Mouse (Mus musculus) MEL (cell line): Measurements from ENCODE around the gene Rbm26.

Experiments used
- CTCF ChIP-seq, 3 experiments: IDR thresholded peaks in 2 of 3; conservative IDR thresholded peaks in 1 of 3; 2 replicates each; pipeline ENCODE4 v1.5.1; 2011 to 2012; ENCODE audit warnings: low read length in 3 of 3, low read depth in 2 of 3, mild to moderate bottlenecking in 2 of 3, improper control_type of control experiment in 1 of 3, inconsistent platforms in 1 of 3, mixed read lengths in 1 of 3, moderate library complexity in 1 of 3; ENCODE audit not compliant: control insufficient read depth in 1 of 3, insufficient read depth in 1 of 3, poor library complexity in 1 of 3, severe bottlenecking in 1 of 3
- EP300 ChIP-seq, 2 experiments: IDR thresholded peaks; 2 replicates each; pipeline ENCODE4 v1.6.1; 2011; ENCODE audit warnings: improper control_type of control experiment in 2 of 2, low read length in 2 of 2, low read depth in 1 of 2, mild to moderate bottlenecking in 1 of 2
- MYC ChIP-seq: IDR thresholded peaks from 2 replicates; pipeline ENCODE4 v1.6.1; 2011; ENCODE audit warnings: low read depth, mild to moderate bottlenecking, low read length, improper control_type of control experiment, moderate library complexity
- POLR2A ChIP-seq, 2 experiments: IDR thresholded peaks; 2 replicates each; pipeline ENCODE4 v1.6.1; 2011 to 2012; ENCODE audit warnings: low read length in 2 of 2, mild to moderate bottlenecking in 2 of 2, control low read depth in 1 of 2, improper control_type of control experiment in 1 of 2, low read depth in 1 of 2, moderate library complexity in 1 of 2; ENCODE audit not compliant: control insufficient read depth in 1 of 2, insufficient read depth in 1 of 2, poor library complexity in 1 of 2
- POLR2AphosphoS5 ChIP-seq: IDR thresholded peaks from 2 replicates; pipeline ENCODE4 v1.6.1; 2012; ENCODE audit warnings: low read depth, borderline replicate concordance, mild to moderate bottlenecking, inconsistent platforms, low read length, moderate library complexity, mixed read lengths
- RAD21 ChIP-seq: IDR thresholded peaks from 2 replicates; pipeline ENCODE4 v1.6.1; 2011; ENCODE audit warnings: mild to moderate bottlenecking, low read depth, low read length, improper control_type of control experiment
- RCOR1 ChIP-seq: IDR thresholded peaks from 2 replicates; pipeline ENCODE4 v1.6.1; 2012; ENCODE audit warnings: low read depth, mild to moderate bottlenecking, inconsistent platforms, low read length, improper control_type of control experiment

DNA sequence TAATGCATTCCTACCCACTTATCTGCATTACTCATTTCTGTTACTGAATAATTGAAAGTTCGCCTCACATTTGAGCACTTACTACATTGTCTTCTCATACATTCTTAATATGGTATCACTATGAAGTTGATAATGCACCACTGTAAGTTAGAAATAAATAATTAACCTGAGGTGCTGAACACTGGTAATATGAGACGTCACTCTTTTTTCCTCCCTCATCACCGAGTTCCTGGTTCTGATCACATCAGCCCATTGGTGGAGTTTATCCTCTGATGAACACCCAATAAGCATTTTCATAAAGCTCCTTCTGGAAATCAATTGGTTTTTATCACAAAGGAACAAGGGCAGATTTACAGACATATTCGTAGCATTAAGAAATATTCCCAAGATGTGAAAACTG is 45.1 kb upstream of the Rbm26 start:
- TF ChIP-seq POLR2AphosphoS5 (no peak), CTCF (IDR thresholded peaks at IDR 0.05 in 2 of 3, conservative IDR thresholded peaks at IDR 0.05 in 1 of 3; ENCODE audit: control insufficient read depth in 1 of 3, insufficient read depth in 1 of 3, low read depth in 2 of 3, low read length in 3 of 3, poor library complexity in 1 of 3, severe bottlenecking in 1 of 3) (no peak), MYC (no peak), POLR2A (IDR thresholded peaks at IDR 0.05; ENCODE audit: control insufficient read depth in 1 of 2, insufficient read depth in 1 of 2, low read depth in 1 of 2, low read length in 2 of 2, poor library complexity in 1 of 2) (no peak), EP300 (IDR thresholded peaks at IDR 0.05; ENCODE audit: low read depth in 1 of 2, low read length in 2 of 2) (no peak), RCOR1 (no peak), RAD21 (no peak)
